Mouse (Mus musculus): ENCODE data around the gene Bloc1s1. TPM values are rescaled to one million over a fixed set of nuclear protein-coding genes. Genes with fewer than 3 reads are reported as not detected.

Bloc1s1 gene
- polyA plus RNA-seq (2014; fragmentation: Nextera tagmentation; extraction: Ambion mirVana) = 203 and 211 TPM in 2 replicates

- H3K9ac ChIP-seq (ENCODE audit: low read length) = peak within 1 kb of the TSS; percentile 74
- H3K9me3 ChIP-seq (ENCODE audit: control insufficient read depth, low read length) = no peaks in the 10 kb centered on the region
- H3K4me3 ChIP-seq (ENCODE audit: low read depth, low read length) = peak within 1 kb of the TSS; percentile 83
- ATAC-seq (ENCODE audit: insufficient number of reproducible peaks, low FRiP score, low TSS enrichment, low read depth) = no peak
- H3K27ac ChIP-seq (replicated peaks; ENCODE audit: low read depth, low read length) = peak within 1 kb of the TSS; percentile 70; the same call in 1 of the 2 replicates
- WGBS = 67% methylated on average over 9 of the region's 9 CpGs
- H3K27me3 ChIP-seq (ENCODE audit: control insufficient read depth, insufficient read depth, low read length) = peaks cover 3% of the 10 kb centered on the region; the same call in 1 of the 2 replicates
- H3K4me2 ChIP-seq (ENCODE audit: low read depth, severe bottlenecking) = peak within 1 kb of the TSS; percentile 72
- H3K36me3 ChIP-seq (ENCODE audit: control insufficient read depth, insufficient read depth, low read length) = no peaks in the 10 kb centered on the region
- no peak for DNase-seq (ENCODE audit: low spot score)
- peaks cover 21% of the 10 kb centered on the region for H3K4me1 ChIP-seq (ENCODE audit: control insufficient read depth, insufficient read depth, low read length)
Observed at GRCm38 (mm10) chr10:128923935-128924334, at the start of gene Bloc1s1. TSS of gene Bloc1s1 (minus strand) at chr10:128924035.

- H3K4me3 ChIP-seq (ENCODE audit: low read depth, low read length) = no peak overlapping the region
- H3K27ac ChIP-seq (replicated peaks; ENCODE audit: low read depth, low read length) = no peak overlapping the region
- H3K27me3 ChIP-seq (ENCODE audit: control insufficient read depth, insufficient read depth, low read length) = no peaks in the 10 kb centered on the region
- no peak for DNase-seq (ENCODE audit: low spot score)
- no peak for ATAC-seq (ENCODE audit: insufficient number of reproducible peaks, low FRiP score, low TSS enrichment, low read depth)
- no peak overlapping the region for H3K9ac ChIP-seq (ENCODE audit: low read length)
- no peak overlapping the region for H3K4me2 ChIP-seq (ENCODE audit: low read depth, severe bottlenecking)
- no peaks in the 10 kb centered on the region for H3K4me1 ChIP-seq (ENCODE audit: control insufficient read depth, insufficient read depth, low read length)
- 69% methylated on average over 4 of the region's 4 CpGs for WGBS
- no peaks in the 10 kb centered on the region for H3K9me3 ChIP-seq (ENCODE audit: control insufficient read depth, low read length)
- no peaks in the 10 kb centered on the region for H3K36me3 ChIP-seq (ENCODE audit: control insufficient read depth, insufficient read depth, low read length)
Observed at GRCm38 (mm10) chr10:128972841-128973240, 49.0 kb upstream of the Bloc1s1 start.

GRCm38 (mm10) chr10:128970740-128971250 lies 47.0 kb upstream of the Bloc1s1 start:
- no peak for DNase-seq (ENCODE audit: low spot score)
- no peak overlapping the region for H3K4me3 ChIP-seq (ENCODE audit: low read depth, low read length)
- H3K27ac ChIP-seq (replicated peaks; ENCODE audit: low read depth, low read length) = no peak overlapping the region
- 50% methylated on average over 1 of the region's 1 CpGs for WGBS
- H3K27me3 ChIP-seq (ENCODE audit: control insufficient read depth, insufficient read depth, low read length) = no peaks in the 10 kb centered on the region
- no peak overlapping the region for H3K9ac ChIP-seq (ENCODE audit: low read length)
- no peaks in the 10 kb centered on the region for H3K4me1 ChIP-seq (ENCODE audit: control insufficient read depth, insufficient read depth, low read length)
- H3K36me3 ChIP-seq (ENCODE audit: control insufficient read depth, insufficient read depth, low read length) = no peaks in the 10 kb centered on the region
- H3K4me2 ChIP-seq (ENCODE audit: low read depth, severe bottlenecking) = no peak overlapping the region
- ATAC-seq (ENCODE audit: insufficient number of reproducible peaks, low FRiP score, low TSS enrichment, low read depth) = no peak
- H3K9me3 ChIP-seq (ENCODE audit: control insufficient read depth, low read length) = no peaks in the 10 kb centered on the region

GRCm38 (mm10) chr10:128968341-128968749 lies 44.5 kb upstream of the Bloc1s1 start:
- H3K9ac ChIP-seq (ENCODE audit: low read length) = no peak overlapping the region
- no peak for DNase-seq (ENCODE audit: low spot score)
- 50% methylated on average over 1 of the region's 1 CpGs for WGBS
- no peaks in the 10 kb centered on the region for H3K36me3 ChIP-seq (ENCODE audit: control insufficient read depth, insufficient read depth, low read length)
- H3K4me3 ChIP-seq (ENCODE audit: low read depth, low read length) = no peak overlapping the region
- H3K27ac ChIP-seq (replicated peaks; ENCODE audit: low read depth, low read length) = no peak overlapping the region
- no peaks in the 10 kb centered on the region for H3K9me3 ChIP-seq (ENCODE audit: control insufficient read depth, low read length)
- no peaks in the 10 kb centered on the region for H3K4me1 ChIP-seq (ENCODE audit: control insufficient read depth, insufficient read depth, low read length)
- ATAC-seq (ENCODE audit: insufficient number of reproducible peaks, low FRiP score, low TSS enrichment, low read depth) = no peak
- no peak overlapping the region for H3K4me2 ChIP-seq (ENCODE audit: low read depth, severe bottlenecking)
- H3K27me3 ChIP-seq (ENCODE audit: control insufficient read depth, insufficient read depth, low read length) = no peaks in the 10 kb centered on the region

DNA sequence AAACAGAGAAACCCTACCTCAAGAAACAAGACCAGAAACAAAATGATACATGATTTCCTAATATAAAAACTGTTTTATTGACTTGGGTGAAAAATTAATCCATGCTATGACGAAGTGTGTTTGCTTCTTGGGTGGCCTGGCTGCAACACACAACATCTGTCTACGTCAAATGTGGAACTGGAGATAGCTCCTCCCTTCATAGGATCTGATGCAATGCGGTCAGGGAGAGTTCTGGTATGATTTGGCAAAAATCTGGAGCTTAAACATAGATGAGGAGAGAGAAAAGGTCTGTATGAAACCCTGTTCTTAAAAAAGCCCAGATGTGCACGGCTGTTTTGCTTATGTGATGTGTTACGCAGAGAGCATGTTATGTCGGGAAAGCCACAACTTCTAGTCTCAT lies 42.0 kb upstream of the Bloc1s1 start:
- ATAC-seq (ENCODE audit: insufficient number of reproducible peaks, low FRiP score, low TSS enrichment, low read depth) = no peak
- WGBS = 82% methylated on average over 6 of the region's 6 CpGs
- H3K27ac ChIP-seq (replicated peaks; ENCODE audit: low read depth, low read length) = no peak overlapping the region
- no peak overlapping the region for H3K9ac ChIP-seq (ENCODE audit: low read length)
- H3K4me2 ChIP-seq (ENCODE audit: low read depth, severe bottlenecking) = no peak overlapping the region
- no peaks in the 10 kb centered on the region for H3K36me3 ChIP-seq (ENCODE audit: control insufficient read depth, insufficient read depth, low read length)
- H3K4me3 ChIP-seq (ENCODE audit: low read depth, low read length) = no peak overlapping the region
- no peak for DNase-seq (ENCODE audit: low spot score)
- H3K4me1 ChIP-seq (ENCODE audit: control insufficient read depth, insufficient read depth, low read length) = no peaks in the 10 kb centered on the region
- no peaks in the 10 kb centered on the region for H3K9me3 ChIP-seq (ENCODE audit: control insufficient read depth, low read length)
- H3K27me3 ChIP-seq (ENCODE audit: control insufficient read depth, insufficient read depth, low read length) = no peaks in the 10 kb centered on the region

DNA sequence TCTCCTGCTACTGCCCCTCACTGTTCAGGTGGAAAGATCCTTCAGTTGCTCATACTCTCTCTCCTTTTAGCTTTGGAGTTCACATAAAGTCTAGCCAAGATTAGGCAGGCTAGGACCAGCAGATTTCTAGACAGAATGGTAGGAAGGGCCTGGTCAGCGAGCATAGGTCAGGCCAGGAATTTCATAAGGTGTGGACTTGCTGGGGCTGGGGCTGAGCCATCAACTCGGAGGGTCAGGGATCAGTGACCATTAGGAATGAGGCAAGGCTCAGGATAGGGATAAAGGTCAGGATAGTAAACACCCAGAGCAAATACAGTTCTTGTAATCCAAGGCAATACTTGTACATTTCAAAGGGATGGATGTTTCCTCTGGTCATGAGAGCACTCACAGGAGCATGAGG lies 41.1 kb upstream of the Bloc1s1 start:
- H3K27me3 ChIP-seq (ENCODE audit: control insufficient read depth, insufficient read depth, low read length) = no peaks in the 10 kb centered on the region
- WGBS = 64% methylated on average over 2 of the region's 2 CpGs
- no peaks in the 10 kb centered on the region for H3K36me3 ChIP-seq (ENCODE audit: control insufficient read depth, insufficient read depth, low read length)
- no peak overlapping the region for H3K4me2 ChIP-seq (ENCODE audit: low read depth, severe bottlenecking)
- ATAC-seq (ENCODE audit: insufficient number of reproducible peaks, low FRiP score, low TSS enrichment, low read depth) (no peak), DNase-seq (ENCODE audit: low spot score) (no peak)
- no peak overlapping the region for H3K9ac ChIP-seq (ENCODE audit: low read length)
- no peak overlapping the region for H3K4me3 ChIP-seq (ENCODE audit: low read depth, low read length)
- H3K27ac ChIP-seq (replicated peaks; ENCODE audit: low read depth, low read length) = no peak overlapping the region
- no peaks in the 10 kb centered on the region for H3K4me1 ChIP-seq (ENCODE audit: control insufficient read depth, insufficient read depth, low read length)
- no peaks in the 10 kb centered on the region for H3K9me3 ChIP-seq (ENCODE audit: control insufficient read depth, low read length)

- ATAC-seq (ENCODE audit: insufficient number of reproducible peaks, low FRiP score, low TSS enrichment, low read depth) (no peak), DNase-seq (ENCODE audit: low spot score) (no peak)
- no peak within 1 kb of the TSS for H3K9ac ChIP-seq (ENCODE audit: low read length)
- H3K4me2 ChIP-seq (ENCODE audit: low read depth, severe bottlenecking) = no peak within 1 kb of the TSS
- no peak within 1 kb of the TSS for H3K27ac ChIP-seq (replicated peaks; ENCODE audit: low read depth, low read length)
- no peaks in the 10 kb centered on the region for H3K36me3 ChIP-seq (ENCODE audit: control insufficient read depth, insufficient read depth, low read length)
- no peaks in the 10 kb centered on the region for H3K4me1 ChIP-seq (ENCODE audit: control insufficient read depth, insufficient read depth, low read length)
- H3K4me3 ChIP-seq (ENCODE audit: low read depth, low read length) = no peak within 1 kb of the TSS
- no peaks in the 10 kb centered on the region for H3K27me3 ChIP-seq (ENCODE audit: control insufficient read depth, insufficient read depth, low read length)
- no peaks in the 10 kb centered on the region for H3K9me3 ChIP-seq (ENCODE audit: control insufficient read depth, low read length)
- 88% methylated on average over 12 of the region's 12 CpGs for WGBS
Observed at GRCm38 (mm10) chr10:128960590-128961584, 37.1 kb upstream of the Bloc1s1 start, which contains the start of gene Mettl7b. TSS of gene Mettl7b (minus strand) at chr10:128960988.

DNA sequence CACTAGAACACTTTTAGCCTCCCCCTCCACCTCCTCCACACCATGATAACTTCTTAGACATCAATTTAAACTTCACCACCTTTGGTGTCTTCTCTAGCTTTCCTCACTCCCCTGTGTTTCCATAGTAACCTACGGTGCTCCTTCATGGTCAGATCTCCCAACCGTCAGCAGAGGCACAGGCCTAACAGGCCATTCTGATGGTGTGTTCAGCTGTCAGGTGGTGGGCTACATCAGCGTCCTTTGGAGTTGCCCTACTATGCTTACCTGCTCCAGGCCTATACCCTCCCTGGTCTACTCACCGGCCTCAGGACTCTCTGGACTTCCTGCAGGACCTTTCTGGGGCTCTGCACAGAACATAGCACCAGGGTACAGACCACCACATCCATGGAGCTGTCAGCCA lies 36.3 kb upstream of the Bloc1s1 start:
- Histone ChIP-seq H3K4me3 (ENCODE audit: low read depth, low read length) (no peak overlapping the region), H3K4me2 (ENCODE audit: low read depth, severe bottlenecking) (no peak overlapping the region), H3K9ac (ENCODE audit: low read length) (no peak overlapping the region), H3K4me1 (ENCODE audit: control insufficient read depth, insufficient read depth, low read length) (no peaks in the 10 kb centered on the region), H3K36me3 (ENCODE audit: control insufficient read depth, insufficient read depth, low read length) (no peaks in the 10 kb centered on the region), H3K27ac (replicated peaks; ENCODE audit: low read depth, low read length) (no peak overlapping the region), H3K9me3 (ENCODE audit: control insufficient read depth, low read length) (no peaks in the 10 kb centered on the region), H3K27me3 (ENCODE audit: control insufficient read depth, insufficient read depth, low read length) (no peaks in the 10 kb centered on the region)
- DNase-seq (ENCODE audit: low spot score) = no peak
- ATAC-seq (ENCODE audit: insufficient number of reproducible peaks, low FRiP score, low TSS enrichment, low read depth) = no peak
- WGBS = 74% methylated on average over 4 of the region's 4 CpGs

Measured in limb, embryonic 11.5 days (tissue).